Mouse (Mus musculus): ENCODE measurements around the gene L3hypdh.
"Not testable (repeated sequence)": the region's sequence is repeated elsewhere in the genome, so short reads cannot be mapped to it uniquely, and the experiment has no call there.

L3hypdh gene

DNA sequence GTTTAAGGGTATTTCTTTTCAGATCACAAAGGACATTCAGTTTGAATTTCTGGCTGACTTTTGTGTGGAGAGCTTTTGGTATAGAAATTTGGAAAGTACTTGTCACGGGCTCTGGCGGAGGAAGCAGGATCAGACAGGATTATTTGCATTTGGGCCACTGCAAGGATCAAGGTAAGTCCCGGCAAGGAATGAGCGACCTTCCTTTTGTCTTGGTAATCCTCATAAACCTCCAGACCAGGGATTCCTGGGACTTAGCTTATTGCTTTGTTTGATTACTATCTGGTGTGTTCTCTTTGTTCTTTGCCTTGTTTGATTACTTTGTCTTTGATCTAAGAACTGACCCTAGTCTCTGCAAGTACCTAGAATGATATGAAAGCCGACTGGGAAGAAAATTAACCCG is 31.4 kb downstream of the L3hypdh start:
- no peak for DNase-seq (ENCODE audit: low spot score)

DNA sequence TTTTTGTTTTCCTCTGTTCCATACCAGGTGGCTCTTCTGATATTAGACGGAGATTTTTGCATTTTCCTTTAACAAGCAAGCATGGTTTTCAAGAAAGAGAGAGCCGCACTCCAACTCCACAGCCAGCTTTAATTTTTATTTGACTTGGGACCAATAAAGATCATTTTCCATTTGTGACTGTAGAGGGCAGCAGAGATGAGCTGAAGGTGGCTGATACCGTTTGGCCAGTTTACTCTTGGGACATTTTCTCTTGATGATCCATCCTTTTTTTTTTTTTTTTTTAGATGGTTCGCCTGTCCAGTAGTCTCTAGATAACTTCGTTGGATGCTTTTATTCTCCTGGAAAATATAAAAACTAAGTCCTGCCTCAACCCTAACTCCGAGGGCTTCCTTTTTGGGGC is 31.9 kb downstream of the L3hypdh start:
- no peak for DNase-seq (ENCODE audit: low spot score)

DNA sequence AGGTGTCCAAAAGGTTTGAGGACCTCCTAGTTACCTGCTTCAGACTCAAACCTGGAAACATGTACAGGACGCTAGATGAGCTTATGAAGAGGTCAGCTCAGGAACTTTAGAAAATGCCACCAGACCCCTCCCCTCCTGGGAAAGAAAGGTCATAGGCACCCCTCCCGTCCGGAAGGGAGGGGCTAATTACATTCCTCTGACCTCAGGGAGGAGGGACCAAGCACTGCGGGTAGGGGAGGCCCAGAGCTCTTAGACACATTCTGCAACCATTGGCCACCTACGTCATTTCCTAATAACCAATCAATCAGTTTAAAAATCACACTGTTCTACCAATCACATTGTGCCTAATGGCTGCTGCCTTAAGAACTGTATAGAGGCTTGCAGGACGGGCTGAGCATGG is 32.7 kb downstream of the L3hypdh start:
- DNase-seq (ENCODE audit: low spot score): no peak

GRCm38 (mm10) chr12:72050821-72051220 is 34.4 kb downstream of the L3hypdh start:
- DNase-seq (ENCODE audit: low spot score): no peak

GRCm38 (mm10) chr12:72050156-72050555 is 35.1 kb downstream of the L3hypdh start:
- DNase-seq (ENCODE audit: low spot score): not testable (repeated sequence)

DNA sequence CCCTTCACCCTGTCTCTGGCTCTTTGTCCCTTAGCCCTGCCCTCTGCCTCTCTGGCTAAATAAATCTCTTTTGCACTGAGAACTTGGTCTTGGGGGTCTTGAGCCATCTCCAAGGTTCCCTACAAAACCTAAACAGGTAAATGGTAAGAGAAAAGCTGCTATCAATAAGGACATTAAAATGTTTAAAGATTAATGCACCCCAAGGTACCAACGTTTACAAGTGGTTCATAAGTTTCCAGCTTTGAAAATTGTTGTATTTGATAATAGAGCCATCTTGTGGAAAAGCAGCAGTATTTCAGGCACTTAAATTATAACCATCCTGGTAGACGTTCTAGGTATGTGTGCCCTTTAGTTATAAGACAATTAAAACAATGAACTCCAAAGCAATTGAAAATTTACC is 37.7 kb downstream of the L3hypdh start:
- no peak for DNase-seq (ENCODE audit: low spot score)

GRCm38 (mm10) chr12:72041238-72041637 is 44.0 kb downstream of the L3hypdh start:
- no peak for DNase-seq (ENCODE audit: low spot score)

DNA sequence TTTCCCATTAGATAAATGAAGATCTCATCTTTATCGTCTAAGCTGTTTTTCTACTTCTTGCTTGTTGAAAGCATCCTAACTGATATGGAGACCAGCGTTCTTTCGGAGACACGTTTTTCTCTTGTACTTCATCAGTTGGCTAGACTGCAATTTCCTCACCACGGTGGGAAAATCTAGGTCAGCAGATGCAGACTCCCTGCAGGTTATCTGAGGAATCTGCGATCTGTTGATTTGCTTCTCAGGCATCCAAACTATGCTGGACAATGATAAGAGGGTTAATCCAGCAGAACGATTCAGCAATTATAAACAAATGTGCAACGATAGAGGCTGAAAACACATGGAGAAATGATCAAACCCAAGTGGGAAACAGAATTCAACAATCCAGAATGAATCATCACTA is 45.7 kb downstream of the L3hypdh start:
- DNase-seq (ENCODE audit: low spot score): no peak

DNA sequence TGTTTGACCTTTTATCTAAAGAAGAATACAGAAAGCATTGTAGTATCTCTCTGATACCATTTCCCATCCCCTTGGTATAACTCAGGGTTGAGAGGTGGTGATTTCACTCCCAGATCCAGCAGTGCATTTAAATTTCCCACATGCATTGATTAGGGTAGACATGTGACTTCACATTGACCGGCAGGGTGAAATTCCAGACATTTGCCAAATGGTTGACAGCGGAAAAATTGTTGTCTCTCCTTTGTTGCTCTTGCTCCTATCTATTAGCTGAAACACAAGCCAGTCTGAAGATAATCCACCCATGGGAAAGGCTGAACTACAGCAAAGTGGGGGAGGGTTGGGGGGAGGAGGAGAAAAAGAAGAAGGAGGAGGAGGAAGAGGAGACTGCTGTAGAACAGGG is 46.4 kb downstream of the L3hypdh start:
- no peak for DNase-seq (ENCODE audit: low spot score)

DNA sequence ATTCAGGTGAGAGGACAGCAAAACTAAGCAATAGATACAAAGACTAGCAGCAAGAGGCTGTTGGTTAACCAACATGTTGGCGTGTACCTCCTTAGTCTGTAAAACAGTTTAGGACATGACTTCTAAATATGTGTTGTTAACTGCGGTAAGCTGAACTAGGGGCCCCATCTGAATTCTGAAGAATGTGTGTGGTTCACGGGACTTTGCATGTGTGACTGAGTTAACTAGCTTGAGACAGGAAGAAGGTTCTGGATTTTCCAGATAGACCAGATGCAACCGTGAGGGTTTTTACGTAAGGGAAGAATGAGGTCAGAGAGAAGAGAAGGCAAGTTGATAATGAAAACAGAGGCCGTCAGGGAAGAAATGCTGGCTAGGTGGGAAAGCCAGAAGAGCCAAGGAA is 48.2 kb downstream of the L3hypdh start:
- DNase-seq (ENCODE audit: low spot score): no peak

- no peak for DNase-seq (ENCODE audit: low spot score)
Observed at GRCm38 (mm10) chr12:72036097-72036661, 49.1 kb downstream of the L3hypdh start.

DNA sequence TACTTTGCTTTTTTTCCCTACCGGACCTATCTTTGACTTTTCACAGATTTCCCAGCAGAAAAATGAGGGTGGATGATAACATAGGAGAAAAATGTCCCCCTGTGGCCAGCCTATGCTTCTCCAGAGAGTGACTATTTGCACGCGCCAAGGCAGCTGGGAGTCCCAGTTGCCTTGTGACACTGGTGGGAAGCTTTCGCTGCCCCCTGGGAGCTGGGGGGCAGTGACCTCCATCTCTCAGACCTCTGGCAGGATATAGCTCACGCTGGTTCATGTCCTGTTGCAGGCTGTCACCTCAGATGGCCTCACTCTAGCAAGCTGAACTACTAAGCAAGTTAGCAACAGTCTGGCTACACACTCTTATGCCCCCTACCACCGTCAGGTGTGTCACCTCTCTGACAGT is 53.4 kb downstream of the L3hypdh start:
- DNase-seq (ENCODE audit: low spot score): no peak

DNA sequence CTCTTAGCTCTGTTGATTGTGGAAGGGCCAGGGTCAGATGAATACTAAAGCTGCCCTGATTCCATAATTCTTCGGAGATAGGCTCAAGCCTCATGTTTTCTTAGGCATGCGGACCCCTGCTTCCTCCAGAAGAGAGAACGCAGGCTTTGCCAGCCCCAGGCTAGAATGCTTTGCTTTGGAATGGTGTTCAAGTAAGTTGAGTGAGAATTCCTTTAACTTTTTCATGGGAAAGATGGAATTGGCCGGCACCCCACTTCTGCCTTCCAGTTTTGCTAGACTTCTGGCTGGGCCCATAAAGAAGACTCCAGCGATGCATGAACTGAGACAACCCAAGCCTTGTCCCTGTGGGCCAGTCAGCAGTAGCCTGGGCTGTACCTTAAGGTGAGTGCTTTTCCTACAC is 54.1 kb downstream of the L3hypdh start:
- DNase-seq (ENCODE audit: low spot score): no peak

DNA sequence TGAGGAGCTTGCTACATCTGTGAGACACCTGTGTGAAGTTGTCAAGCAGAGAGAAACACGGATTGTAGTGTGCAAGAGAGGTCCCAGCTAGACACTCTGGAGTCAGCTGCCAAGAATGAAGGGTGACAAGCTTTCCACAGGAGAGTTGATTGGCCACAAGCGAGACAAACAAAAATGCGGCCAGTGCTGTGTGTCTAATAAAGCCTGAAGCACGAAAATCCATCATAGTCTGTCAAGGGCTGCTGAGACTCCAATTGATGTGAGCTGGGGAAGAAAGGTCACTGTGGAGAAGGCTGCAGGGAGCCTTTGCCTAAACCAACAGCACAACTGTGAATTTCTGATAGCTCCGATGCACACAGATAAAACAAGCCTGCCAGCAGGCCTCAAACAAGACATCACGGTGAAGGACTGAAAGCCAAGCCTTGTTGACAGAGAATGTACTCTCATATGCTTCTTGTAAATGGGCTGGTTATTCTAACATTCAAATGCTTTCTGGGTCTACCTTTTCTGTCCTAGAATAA is 59.9 kb downstream of the L3hypdh start:
- DNase-seq (ENCODE audit: low spot score): no peak

GRCm38 (mm10) chr12:72023572-72023971 is 61.7 kb downstream of the L3hypdh start:
- DNase-seq (ENCODE audit: low spot score): peak; percentile 26

All from c-Kit-positive CD71-positive TER-119-positive erythroid progenitor cells, embryonic 14.5 days (primary cell).